Mouse (Mus musculus) spleen, postnatal 10 days (tissue): ENCODE results near the gene Snrnp200.
"Not testable (repeated sequence)": the region's sequence is repeated elsewhere in the genome, so short reads cannot be mapped to it uniquely, and the experiment has no call there.

Source experiments
- DNase-seq, 2 experiments: peaks; one replicate each; pipeline ENCODE4 v3.0.0; 2021 to 2022; ENCODE audit warnings: low spot score in 2 of 2

Snrnp200 gene

GRCm38 (mm10) chr2:127254604-127255134 lies 46.5 kb downstream of the Snrnp200 start:
- DNase-seq, result no peak

- no peak for DNase-seq
These were observed 47.1 kb downstream of the Snrnp200 start for GRCm38 (mm10) chr2:127255294-127255693.

GRCm38 (mm10) chr2:127259340-127259739 lies 51.2 kb downstream of the Snrnp200 start:
- DNase-seq, result no peak

- no peak for DNase-seq
These were observed 54.3 kb downstream of the Snrnp200 start for GRCm38 (mm10) chr2:127262480-127262879.

DNA sequence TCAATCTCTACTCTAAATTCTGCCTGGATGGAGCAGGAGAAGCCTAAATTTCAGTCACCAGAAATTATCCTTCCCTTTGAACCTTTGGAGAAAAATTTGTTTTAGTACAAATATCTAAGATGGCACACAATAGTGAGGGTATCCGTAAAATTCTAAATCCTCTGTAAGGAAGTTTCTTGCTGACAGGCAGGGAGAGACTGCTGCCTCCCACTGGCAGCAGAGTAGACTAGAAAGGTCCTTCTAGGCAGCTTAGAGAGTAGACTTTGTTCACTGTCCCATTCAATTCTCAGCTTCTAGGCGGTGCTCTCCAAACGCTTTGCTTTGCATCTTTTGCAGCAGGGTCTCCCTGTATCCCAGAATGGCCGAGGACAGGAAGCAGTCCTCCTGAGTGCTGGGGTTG lies 59.7 kb downstream of the Snrnp200 start:
- no peak for DNase-seq

DNA sequence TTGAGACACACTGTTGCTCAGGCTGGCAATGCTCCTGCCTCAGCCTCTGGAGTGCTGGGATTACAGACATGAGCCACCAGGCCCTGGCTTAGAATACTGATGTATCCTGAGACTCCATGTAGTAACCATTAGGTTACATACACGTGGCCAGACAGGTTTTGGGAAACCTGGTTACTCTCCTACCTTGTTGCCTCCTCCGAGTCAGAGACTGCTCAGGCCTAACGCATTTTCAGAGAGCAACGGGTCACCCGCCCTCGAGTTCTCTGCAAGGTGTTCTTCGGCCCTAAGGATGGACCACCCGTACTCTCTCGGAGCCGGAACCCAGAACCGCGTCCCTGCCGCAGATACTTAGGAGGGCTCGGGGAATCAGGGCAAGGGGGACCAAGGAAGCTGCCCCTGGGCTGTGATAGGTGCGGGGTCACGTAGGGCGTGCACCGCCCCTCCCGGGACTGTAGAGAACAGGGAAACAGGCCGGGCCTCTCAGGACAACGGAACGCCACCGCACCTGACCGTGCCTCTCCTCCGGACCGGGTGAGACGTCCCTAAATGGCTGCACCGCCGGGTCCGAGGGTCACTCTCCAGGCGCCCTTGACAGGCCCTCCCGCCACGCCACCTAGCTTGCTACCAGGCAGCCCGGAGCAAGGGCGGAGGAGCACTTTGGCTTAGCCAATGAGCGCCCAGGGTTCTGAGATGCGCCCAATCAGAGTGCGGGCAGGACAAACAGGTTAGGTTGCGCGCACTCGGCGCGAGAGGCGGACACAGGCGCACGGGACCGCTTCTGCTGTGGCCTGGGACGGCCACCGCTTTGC lies 61.5 kb downstream of the Snrnp200 start, which contains the start of gene Stard7:
Stard7 (plus strand) TSS at position 728 of the 809 bp plus-strand sequence.
- DNase-seq, result peak; percentile 95 to 97

DNA sequence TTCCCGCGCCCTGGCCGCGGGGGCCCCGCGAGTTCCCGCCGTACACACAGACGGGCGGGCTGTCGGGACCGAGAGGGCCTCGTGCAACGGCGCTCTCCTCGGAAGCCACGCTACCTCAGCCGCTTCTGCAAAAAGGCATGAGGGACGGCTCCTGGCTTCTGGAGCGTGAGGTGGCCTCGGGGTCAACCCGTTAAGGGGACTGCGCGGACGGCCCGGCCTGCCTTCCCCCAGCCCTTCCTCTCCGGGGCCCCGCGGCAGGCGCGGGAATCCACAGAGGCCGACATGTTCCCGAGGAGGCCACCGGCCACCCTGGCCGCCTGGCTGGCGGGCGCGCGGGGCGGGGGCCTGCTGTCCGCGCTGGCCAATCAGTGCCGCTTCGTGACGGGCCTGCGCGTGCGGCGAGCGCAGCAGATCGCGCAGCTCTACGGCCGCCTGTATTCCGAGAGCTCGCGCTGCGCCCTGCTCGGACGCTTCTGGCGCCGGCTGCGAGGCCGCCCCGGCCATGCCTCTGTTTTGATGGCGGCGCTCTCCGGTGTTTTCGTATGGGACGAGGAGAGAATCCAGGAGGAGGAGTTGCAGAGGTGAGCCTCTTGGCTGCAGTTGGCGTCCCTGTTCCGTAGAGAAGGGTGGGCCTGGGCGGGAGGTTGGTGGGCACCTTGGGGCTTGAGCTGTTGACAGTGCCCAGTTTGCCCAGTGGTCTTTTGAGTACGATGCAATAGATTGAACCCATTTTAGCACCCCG lies 62.3 kb downstream of the Snrnp200 start:
- peak in 1 of 2 experiments; percentile 88 for DNase-seq

GRCm38 (mm10) chr2:127271042-127271515 lies 62.9 kb downstream of the Snrnp200 start:
- DNase-seq, result peak in 1 of 2 experiments; percentile 30

DNA sequence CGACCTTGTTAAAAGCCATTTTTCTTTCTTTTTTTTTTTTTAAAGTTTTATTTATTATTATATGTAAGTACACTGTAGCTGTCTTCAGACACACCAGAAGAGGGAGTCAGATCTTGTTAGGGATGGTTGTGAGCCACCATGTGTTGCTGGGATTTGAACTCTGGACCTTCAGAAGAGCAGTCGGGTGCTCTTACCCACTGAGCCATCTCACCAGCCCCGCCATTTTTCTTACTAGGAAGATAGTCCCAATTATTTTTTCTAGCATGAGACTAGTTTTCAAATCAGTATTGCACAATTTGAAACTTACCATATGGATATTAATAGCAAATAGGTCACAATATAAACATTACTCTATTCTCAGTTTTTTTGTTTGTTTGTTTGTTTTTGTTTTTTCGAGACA lies 63.9 kb downstream of the Snrnp200 start:
- not testable (repeated sequence) for DNase-seq

DNA sequence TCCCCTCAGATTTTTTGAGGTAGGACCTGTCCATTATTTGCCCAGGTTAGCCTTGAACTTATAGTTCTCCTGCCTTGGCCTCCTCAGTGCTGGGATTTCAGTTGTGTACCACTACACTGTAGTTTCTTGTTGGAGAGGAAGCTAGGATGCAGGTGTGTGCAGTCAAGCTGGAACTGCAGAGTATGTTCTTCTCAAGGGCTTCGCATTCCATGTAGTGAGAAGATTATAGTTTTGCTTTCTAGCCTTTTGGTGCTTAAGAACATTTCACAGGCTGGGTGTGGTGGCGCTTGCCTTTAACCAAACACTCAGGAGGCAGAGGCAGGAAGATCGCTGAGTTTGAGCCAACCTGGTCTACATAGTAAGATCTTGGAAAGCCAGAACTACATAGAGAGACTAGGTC lies 64.6 kb downstream of the Snrnp200 start:
- DNase-seq, result no peak

- no peak for DNase-seq
These were observed 66.4 kb downstream of the Snrnp200 start for GRCm38 (mm10) chr2:127274590-127274989.

DNA sequence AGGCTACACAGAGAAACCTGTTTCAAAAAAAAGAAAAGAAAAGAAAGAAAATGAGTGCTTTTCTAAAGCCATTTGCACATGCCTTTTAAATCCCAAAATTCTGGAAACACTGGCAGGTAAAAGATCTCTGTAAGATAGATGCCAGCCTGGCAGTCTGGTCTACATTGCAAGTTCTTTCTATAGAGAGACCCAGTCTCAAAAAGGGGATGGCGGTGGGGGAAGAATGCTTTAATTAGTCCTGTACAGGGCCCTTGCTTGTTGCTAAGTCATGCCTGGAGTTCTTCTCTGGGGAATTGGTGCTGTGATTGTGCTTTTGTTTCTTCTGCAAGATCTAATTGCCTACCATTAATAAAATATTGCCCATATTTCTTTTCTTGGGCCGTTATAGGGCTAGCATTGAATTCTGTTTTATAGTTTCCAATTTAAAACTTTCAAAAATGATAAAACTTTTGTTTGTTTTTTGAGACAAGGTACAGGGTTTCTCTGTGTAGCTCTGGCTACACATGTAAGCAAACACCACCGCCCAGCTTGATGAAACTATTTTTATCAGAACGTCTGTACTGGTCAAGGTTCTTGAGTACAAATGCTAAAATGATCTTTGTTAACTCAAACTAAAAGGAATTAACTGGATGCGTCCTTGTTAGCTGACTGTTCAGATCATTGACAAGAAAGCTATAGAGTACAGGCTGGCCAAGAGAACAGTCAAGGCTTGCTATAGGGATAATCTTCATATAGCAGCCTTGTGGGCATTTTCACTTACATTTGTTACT lies 67.5 kb downstream of the Snrnp200 start:
- no peak for DNase-seq

DNA sequence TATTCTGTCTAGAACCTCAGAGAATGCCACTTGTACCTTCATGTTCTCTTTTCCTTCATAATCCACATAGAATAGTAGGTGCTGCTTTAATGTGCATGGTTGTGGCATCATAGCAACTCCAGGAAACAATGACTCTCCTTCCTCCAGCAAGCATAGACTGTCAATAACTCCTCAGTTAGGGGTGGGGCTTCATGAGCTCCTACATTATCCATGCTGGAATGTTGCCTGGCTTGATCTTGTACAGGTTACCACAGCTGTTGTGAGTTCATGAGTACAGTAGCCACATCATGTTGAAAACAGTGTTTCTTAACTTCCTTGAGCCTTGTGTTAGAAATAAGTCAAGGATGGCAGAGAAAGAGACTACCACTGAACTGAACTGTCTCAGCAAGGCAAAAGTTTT lies 70.0 kb downstream of the Snrnp200 start:
- DNase-seq, result no peak
